Mouse (Mus musculus) right cerebral cortex, postnatal 14 days (tissue): ENCODE data around the gene Mpz.
A peak's percentile ranks its signal among the peaks of the same experiment; 100 is the strongest.

ENCODE experiments used
- DNase-seq: peaks from one replicate; pipeline ENCODE4 v3.0.0; 2022

Mpz gene

DNA sequence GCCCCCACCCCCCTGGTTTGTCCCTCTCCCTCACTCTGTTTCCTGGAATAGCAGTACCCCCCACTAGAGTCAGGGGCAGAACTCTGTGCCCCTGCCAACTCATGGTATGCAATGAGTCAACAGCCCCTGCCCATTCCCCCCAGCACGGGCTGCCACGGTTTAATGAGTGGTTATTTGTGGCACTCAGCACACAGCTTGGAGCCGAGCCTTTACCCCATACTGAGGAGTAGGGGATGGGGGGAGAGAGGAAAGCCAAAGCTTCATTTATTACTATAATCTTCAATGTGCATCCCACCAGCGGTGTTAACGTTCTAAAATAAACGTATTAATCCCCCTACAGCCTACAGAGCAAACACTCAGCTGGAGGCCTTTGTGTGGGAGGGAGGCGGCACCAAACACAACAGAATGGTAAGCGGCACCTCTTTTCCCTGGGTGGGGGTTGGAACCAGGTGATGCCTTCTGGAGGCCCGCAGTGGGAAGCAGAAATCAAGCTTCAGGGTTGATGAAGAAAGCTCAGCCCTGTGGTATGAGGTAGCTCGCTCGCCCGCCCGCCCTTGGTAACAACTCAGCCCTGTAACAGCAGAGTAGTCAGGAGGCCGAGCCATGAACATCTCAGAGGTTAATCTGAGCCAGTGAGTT is 39.1 kb downstream of the Mpz start:
- no peak for DNase-seq

- no peak for DNase-seq
Measured at GRCm38 (mm10) chr1:171190832-171191231, 40.3 kb downstream of the Mpz start.

DNA sequence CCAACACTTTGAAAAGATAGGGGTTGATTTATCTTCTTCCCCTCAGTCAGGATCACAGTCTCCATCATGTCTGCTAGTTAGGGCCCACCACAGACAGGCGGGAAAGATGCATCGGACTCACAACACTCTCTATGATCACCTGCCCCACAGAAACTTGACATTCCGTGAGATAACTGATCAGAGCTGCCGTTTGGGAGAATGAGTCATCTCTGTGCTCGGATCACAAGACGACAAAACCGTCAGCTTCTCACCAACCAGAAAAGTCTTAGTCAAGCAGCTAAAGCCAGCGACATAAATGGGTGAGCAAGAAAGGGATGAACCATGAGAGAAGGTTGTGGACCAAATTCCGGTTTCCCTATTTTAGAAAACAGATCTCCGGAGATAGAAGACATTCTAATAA is 41.8 kb downstream of the Mpz start:
- no peak for DNase-seq

- DNase-seq = no peak
Measured at GRCm38 (mm10) chr1:171193093-171193840, 42.8 kb downstream of the Mpz start.

GRCm38 (mm10) chr1:171193911-171194830 is 43.7 kb downstream of the Mpz start:
- no peak for DNase-seq

GRCm38 (mm10) chr1:171195046-171195822 is 44.7 kb downstream of the Mpz start:
- no peak for DNase-seq

- DNase-seq = peak; percentile 43
Measured at GRCm38 (mm10) chr1:171195887-171196397, 45.4 kb downstream of the Mpz start, which contains the start of gene Pcp4l1. Pcp4l1 (minus strand) TSS chr1:171196268.

- no peak for DNase-seq
Measured at GRCm38 (mm10) chr1:171199532-171199931, 49.0 kb downstream of the Mpz start.

DNA sequence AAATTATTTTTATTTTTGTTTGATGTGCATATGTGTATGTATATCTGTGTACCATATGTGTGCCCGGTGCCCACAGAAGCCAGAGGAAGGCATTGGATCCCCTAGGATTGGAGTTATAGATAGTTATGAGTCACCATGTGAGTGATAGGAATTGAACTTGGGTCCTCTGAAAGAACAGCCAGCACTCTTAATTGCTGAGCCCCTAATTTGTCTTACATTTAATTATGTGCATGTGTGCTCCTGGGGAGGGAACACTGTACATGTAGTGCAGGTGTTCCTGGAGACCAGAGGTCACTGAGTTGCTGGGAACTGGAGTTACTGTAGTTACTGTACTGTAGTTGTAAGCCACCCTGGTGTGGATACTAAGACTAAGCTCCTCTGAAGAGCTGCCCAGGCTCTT is 50.3 kb downstream of the Mpz start:
- no peak for DNase-seq

DNA sequence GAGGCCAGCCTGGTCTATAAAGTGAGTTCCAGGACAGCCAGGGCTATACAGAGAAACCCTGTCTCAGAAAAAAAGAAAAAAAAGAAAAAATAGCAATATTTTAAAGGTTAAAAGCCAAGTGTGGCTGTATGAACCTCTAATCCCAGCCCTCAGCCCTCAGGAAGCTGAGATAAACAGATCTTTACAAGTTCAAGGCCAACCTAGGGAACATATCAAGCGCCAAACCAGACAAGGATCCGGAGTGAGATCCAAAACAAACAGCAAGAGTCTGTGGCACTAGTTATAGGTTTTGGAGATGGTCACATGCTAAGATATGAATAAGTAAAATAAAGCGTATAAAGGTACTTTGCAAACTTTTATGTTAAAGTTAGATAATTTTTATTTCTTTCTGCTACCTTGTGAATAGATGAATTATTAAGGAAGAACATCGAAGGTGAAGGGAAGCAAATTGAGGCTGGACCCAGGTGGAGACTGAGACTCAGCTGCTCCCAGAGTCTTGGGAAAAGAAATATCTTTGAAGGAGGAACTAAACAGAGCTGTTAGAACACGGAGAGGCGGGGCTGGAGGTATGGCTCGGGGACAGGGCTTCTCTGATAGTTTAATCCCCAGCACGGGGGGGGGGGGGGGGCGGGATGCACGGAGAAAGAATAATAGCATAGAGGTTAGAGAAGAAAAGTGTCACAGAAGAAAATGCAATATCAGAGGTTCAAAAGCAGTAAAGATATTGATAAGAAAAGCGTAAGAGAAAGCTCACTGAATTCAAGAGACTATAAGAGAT is 53.1 kb downstream of the Mpz start:
- DNase-seq = no peak

DNA sequence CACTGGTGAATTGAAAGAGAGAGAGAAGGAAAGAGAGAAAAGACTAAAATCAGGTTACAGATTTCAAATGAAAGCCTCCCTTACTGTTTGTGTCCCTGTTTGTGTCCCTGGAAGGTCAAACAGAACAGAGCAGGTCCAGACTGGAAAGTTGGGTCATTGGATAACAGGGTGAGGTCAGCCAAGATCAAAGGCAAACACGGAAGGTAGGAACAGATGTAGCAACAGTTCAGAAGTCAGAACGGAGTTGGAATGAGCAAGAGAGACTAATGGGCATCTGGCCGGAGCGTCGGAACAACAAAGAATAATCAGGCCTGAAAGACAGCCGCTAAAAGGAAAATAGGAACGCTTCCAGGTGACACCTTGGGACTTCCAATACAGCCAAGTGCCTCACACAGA is 53.7 kb downstream of the Mpz start:
- no peak for DNase-seq

DNA sequence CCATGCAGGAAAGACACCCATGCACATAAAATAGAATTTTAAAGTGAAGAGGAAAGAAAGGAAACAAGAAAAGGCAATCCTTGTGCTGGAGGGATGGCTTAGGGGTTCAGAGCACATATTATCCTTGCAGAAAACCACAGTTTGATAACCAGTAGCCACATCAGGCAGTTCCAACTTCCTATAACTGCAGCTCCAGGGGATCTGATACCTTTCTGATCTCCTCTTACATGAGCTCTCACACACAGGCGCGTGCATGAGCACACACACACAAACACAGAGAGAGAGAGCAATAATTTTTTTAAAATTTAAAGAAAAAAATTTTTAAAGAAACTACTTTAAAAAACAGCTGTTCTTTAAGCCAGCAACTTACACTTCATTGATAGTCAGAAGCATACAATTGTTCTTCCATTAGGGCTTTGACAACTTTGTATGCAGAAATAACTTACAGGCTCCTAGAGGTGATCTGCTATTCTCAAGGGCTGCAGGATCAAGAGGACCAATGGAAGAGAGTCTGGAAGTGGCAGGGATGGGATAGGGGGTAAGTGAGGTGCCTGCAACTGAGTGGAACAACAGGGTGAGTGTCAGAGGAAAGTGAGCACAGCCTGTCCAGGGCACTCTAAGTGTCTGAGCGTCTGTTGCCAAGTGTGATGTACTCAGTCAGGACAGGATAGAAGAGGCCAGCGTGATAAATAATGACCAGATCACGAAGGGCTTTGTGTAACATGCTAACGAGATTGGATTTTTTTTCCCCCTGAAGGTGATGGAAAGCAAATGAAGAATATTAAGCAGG is 55.4 kb downstream of the Mpz start:
- DNase-seq = no peak

DNA sequence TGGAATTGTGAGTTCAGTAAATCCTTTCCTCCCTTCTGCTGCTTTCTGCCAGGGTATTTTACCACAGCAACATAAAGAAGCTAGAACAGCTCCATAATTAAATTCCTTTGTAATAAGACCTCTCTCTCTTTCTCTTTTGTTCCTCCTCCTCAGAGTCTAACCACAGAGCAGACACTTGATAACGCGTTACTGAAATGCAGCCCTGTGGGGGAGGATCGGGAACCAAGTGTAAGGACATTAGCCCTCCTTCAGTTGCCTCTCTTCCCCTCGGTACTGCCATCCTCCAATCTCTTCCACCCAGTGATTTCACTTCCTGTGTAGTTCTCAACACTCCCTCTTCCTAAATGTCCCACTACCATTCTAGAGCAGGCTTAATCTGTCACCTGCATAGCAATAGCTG is 58.9 kb downstream of the Mpz start:
- DNase-seq = no peak
